Mouse (Mus musculus): ENCODE data around the gene Vmn1r189. TPM values are rescaled to one million over a fixed set of nuclear protein-coding genes. Genes with fewer than 3 reads are reported as not detected.

The Vmn1r189 gene
- not detected in 2 replicates for polyA plus RNA-seq (2015; fragmentation: Nextera tagmentation; extraction: Ambion mirVana)

GRCm38 (mm10) chr13:22105724-22106123 lies at the start of gene Vmn1r189:
Gene Vmn1r189, minus strand, starts transcription at chr13:22105824.

GRCm38 (mm10) chr13:22084140-22084539 lies 21.5 kb downstream of the Vmn1r189 start, which contains the start of gene Vmn1r188:
Gene Vmn1r188, plus strand, starts transcription at chr13:22084440.

Small RNAs within 50 kb of the gene (microRNA-seq; reads per million reads assigned to microRNA genes)
- not detected for gene Gm26300

Other genes starting within 250 kb of the Vmn1r189 start
- gene Zfp184, start 160.7 kb downstream of the Vmn1r189 start, polyA plus RNA-seq (2015; fragmentation: Nextera tagmentation; extraction: Ambion mirVana) = 5.3 and 6.1 TPM in 2 replicates
- not detected in 2 replicates for gene Pom121l2, start 124.6 kb downstream of the Vmn1r189 start, polyA plus RNA-seq (2015; fragmentation: Nextera tagmentation; extraction: Ambion mirVana)
- 0.21 and 0.29 TPM in 2 replicates for gene Prss16, start 96.1 kb downstream of the Vmn1r189 start, polyA plus RNA-seq (2015; fragmentation: Nextera tagmentation; extraction: Ambion mirVana)
- gene Hist1h2ah, start 70.3 kb downstream of the Vmn1r189 start, polyA plus RNA-seq (2015; fragmentation: Nextera tagmentation; extraction: Ambion mirVana) = 4.0 TPM in 1 of 2 replicates, not detected in the other
- not detected in 2 replicates for gene Hist1h2bk, start 70.0 kb downstream of the Vmn1r189 start, polyA plus RNA-seq (2015; fragmentation: Nextera tagmentation; extraction: Ambion mirVana)
- 3.4 and 3.5 TPM in 2 replicates for gene Hist1h4i, start 64.5 kb downstream of the Vmn1r189 start, polyA plus RNA-seq (2015; fragmentation: Nextera tagmentation; extraction: Ambion mirVana)
- gene Hist1h2ag, start 62.9 kb downstream of the Vmn1r189 start, polyA plus RNA-seq (2015; fragmentation: Nextera tagmentation; extraction: Ambion mirVana) = not detected in 2 replicates
- gene Hist1h2bj, start 62.6 kb downstream of the Vmn1r189 start, polyA plus RNA-seq (2015; fragmentation: Nextera tagmentation; extraction: Ambion mirVana) = 1.9 TPM in 1 of 2 replicates, not detected in the other
- gene Vmn1r188, start 21.4 kb downstream of the Vmn1r189 start, polyA plus RNA-seq (2015; fragmentation: Nextera tagmentation; extraction: Ambion mirVana) = not detected in 2 replicates
- not detected in 2 replicates for gene Vmn1r191, start 78.1 kb upstream of the Vmn1r189 start, polyA plus RNA-seq (2015; fragmentation: Nextera tagmentation; extraction: Ambion mirVana)
- gene Vmn1r192, start 85.3 kb upstream of the Vmn1r189 start, polyA plus RNA-seq (2015; fragmentation: Nextera tagmentation; extraction: Ambion mirVana) = not detected in 2 replicates
- gene Vmn1r193, start 117.3 kb upstream of the Vmn1r189 start, polyA plus RNA-seq (2015; fragmentation: Nextera tagmentation; extraction: Ambion mirVana) = not detected in 2 replicates
- not detected in 2 replicates for gene Vmn1r194, start 138.4 kb upstream of the Vmn1r189 start, polyA plus RNA-seq (2015; fragmentation: Nextera tagmentation; extraction: Ambion mirVana)
- gene Vmn1r195, start 164.7 kb upstream of the Vmn1r189 start, polyA plus RNA-seq (2015; fragmentation: Nextera tagmentation; extraction: Ambion mirVana) = not detected in 2 replicates
- gene Vmn1r196, start 184.1 kb upstream of the Vmn1r189 start, polyA plus RNA-seq (2015; fragmentation: Nextera tagmentation; extraction: Ambion mirVana) = not detected in 2 replicates
- not detected in 2 replicates for gene Vmn1r197, start 218.8 kb upstream of the Vmn1r189 start, polyA plus RNA-seq (2015; fragmentation: Nextera tagmentation; extraction: Ambion mirVana)
- not detected in 2 replicates for gene Vmn1r198, start 244.5 kb upstream of the Vmn1r189 start, polyA plus RNA-seq (2015; fragmentation: Nextera tagmentation; extraction: Ambion mirVana)

All from neural tube, postnatal 0 days (tissue).